Mouse (Mus musculus): ENCODE measurements around the gene Rrp12. TPM values are rescaled to one million over a fixed set of nuclear protein-coding genes. Genes with fewer than 3 reads are reported as not detected.
"Not testable (repeated sequence)": the region's sequence is repeated elsewhere in the genome, so short reads cannot be mapped to it uniquely, and the experiment has no call there.

Gene Rrp12
- polyA plus RNA-seq, 1 experiment from 2014 or later, result 7.9 TPM

DNA sequence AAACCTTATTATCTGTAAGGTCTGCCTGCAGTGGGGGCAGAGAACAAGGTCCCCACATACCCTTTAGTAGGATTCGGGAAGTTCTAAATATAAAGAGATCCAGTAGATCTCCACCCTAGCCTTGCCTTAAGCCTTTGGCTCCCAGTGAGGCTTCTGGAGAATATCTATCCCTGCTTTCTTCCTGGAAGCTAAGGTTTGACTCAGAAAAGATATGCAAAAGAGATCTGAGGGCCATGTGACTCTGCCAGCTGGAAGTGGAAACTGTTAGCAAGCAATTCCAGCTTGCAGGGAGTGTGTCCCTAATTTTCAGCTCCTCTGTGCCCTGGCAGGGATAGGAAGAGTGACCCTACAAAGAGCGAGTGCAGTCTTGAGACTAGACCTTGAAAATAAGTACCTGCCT is 23.7 kb downstream of the Rrp12 start:
- ATAC-seq (replicated peaks; ENCODE audit: low FRiP score, low read depth) (no peak), DNase-seq (ENCODE audit: low spot score) (no peak)
- no peaks in the 10 kb centered on the region for H3K27me3 ChIP-seq (ENCODE audit: insufficient read depth, low read length)
- no peak overlapping the region for H3K27ac ChIP-seq
- no peak overlapping the region for H3K9ac ChIP-seq (ENCODE audit: low read depth, low read length)
- H3K4me3 ChIP-seq (replicated peaks; ENCODE audit: low read depth, low read length), result no peak overlapping the region
- H3K36me3 ChIP-seq (ENCODE audit: insufficient read depth, low read length), result peaks cover 39% of the 10 kb centered on the region
- no peak overlapping the region for H3K4me2 ChIP-seq (ENCODE audit: low read length)
- no peak for TF ChIP-seq CTCF (IDR thresholded peaks at IDR 0.05; ENCODE audit: low read depth)
- H3K9me3 ChIP-seq (replicated peaks; ENCODE audit: low read length), result no peaks in the 10 kb centered on the region
- WGBS, result 95% methylated on average over 2 of the region's 2 CpGs
- no peaks in the 10 kb centered on the region for H3K4me1 ChIP-seq (replicated peaks; ENCODE audit: insufficient read depth, low read length)

DNA sequence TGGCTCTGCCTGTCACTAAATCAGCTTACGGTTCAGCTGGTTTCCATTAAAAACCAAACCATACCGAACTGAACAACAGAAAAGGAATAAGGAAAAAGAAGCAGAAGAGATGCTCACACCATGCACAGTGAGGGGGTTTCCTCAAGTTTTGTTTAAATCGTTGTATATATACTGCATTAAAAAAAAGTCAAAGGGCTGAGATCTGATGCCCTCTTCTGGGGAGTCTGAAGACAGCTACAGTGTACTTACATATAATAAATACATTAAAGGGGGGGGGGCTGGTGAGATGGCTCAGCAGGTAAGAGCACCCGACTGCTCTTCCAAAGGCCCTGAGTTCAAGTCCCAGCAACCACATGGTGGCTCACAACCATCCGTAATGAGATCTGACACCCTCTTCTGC is 26.0 kb downstream of the Rrp12 start:
- H3K4me3 ChIP-seq (replicated peaks; ENCODE audit: low read depth, low read length); ATAC-seq (replicated peaks; ENCODE audit: low FRiP score, low read depth); H3K4me1 ChIP-seq (replicated peaks; ENCODE audit: insufficient read depth, low read length); H3K9ac ChIP-seq (ENCODE audit: low read depth, low read length); H3K4me2 ChIP-seq (ENCODE audit: low read length); H3K9me3 ChIP-seq (replicated peaks; ENCODE audit: low read length); H3K27ac ChIP-seq; H3K27me3 ChIP-seq (ENCODE audit: insufficient read depth, low read length): not testable (repeated sequence)
- H3K36me3 ChIP-seq (ENCODE audit: insufficient read depth, low read length), result peaks cover 33% of the 10 kb centered on the region
- peak; percentile 12; the same call in 1 of the 2 replicates for TF ChIP-seq CTCF (IDR thresholded peaks at IDR 0.05; ENCODE audit: low read depth)
- WGBS, result 78% methylated on average over 5 of the region's 5 CpGs
- DNase-seq (ENCODE audit: low spot score), result peak; percentile 7

DNA sequence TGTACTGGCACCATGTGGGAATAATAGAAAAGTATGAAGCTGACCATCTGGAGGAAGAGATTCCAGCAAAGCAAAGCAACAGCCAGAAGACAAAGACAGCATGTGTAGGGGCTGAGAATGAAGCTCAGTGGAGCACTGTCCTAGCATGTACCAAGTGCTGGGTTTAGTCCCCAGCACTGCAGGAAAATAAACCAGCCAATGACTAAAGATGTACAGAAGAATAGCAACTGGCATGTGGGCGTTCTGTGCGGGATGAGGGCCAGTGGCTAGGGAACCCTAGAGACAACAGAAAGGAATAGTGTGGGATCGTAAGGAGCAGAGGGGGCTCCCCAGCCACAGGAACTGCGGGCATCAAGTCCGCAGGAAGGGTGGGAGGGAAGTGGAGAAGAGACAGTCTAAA is 26.7 kb downstream of the Rrp12 start:
- 95% methylated on average over 5 of the region's 5 CpGs for WGBS
- ATAC-seq (replicated peaks; ENCODE audit: low FRiP score, low read depth), result no peak
- H3K4me2 ChIP-seq (ENCODE audit: low read length), result no peak overlapping the region
- no peak overlapping the region for H3K4me3 ChIP-seq (replicated peaks; ENCODE audit: low read depth, low read length)
- H3K4me1 ChIP-seq (replicated peaks; ENCODE audit: insufficient read depth, low read length), result no peaks in the 10 kb centered on the region
- no peak overlapping the region for H3K27ac ChIP-seq
- H3K9me3 ChIP-seq (replicated peaks; ENCODE audit: low read length), result no peaks in the 10 kb centered on the region
- H3K27me3 ChIP-seq (ENCODE audit: insufficient read depth, low read length), result no peaks in the 10 kb centered on the region
- no peak for TF ChIP-seq CTCF (IDR thresholded peaks at IDR 0.05; ENCODE audit: low read depth)
- no peak overlapping the region for H3K9ac ChIP-seq (ENCODE audit: low read depth, low read length)
- no peak for DNase-seq (ENCODE audit: low spot score)
- H3K36me3 ChIP-seq (ENCODE audit: insufficient read depth, low read length), result peaks cover 28% of the 10 kb centered on the region

DNA sequence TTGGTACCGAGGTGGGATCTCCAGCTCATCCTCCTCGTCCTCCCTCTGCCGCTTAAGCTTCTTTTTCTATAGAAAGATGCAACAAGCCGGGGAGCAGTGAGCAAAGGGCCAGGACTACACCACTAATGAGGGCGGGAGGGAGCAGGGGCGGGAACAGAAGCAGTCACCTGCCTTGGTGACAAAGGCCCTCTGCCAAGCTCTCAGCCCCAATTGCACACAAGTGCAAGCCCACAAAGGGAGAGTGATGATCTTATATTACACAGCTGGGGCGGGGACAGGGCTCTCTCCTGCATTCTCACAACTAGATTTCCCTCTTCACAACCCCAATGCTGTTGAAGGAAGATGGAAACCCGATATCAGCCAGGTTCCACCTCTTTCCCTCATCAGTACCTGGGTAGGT is 29.3 kb downstream of the Rrp12 start:
- no peak overlapping the region for H3K27ac ChIP-seq
- no peak for ATAC-seq (replicated peaks; ENCODE audit: low FRiP score, low read depth)
- no peak overlapping the region for H3K4me2 ChIP-seq (ENCODE audit: low read length)
- peaks cover 28% of the 10 kb centered on the region for H3K36me3 ChIP-seq (ENCODE audit: insufficient read depth, low read length)
- TF ChIP-seq CTCF (IDR thresholded peaks at IDR 0.05; ENCODE audit: low read depth), result no peak
- H3K4me1 ChIP-seq (replicated peaks; ENCODE audit: insufficient read depth, low read length), result no peaks in the 10 kb centered on the region
- no peak for DNase-seq (ENCODE audit: low spot score)
- H3K27me3 ChIP-seq (ENCODE audit: insufficient read depth, low read length), result no peaks in the 10 kb centered on the region
- WGBS, result 82% methylated on average over 8 of the region's 8 CpGs
- H3K4me3 ChIP-seq (replicated peaks; ENCODE audit: low read depth, low read length), result no peak overlapping the region
- H3K9ac ChIP-seq (ENCODE audit: low read depth, low read length), result no peak overlapping the region
- no peaks in the 10 kb centered on the region for H3K9me3 ChIP-seq (replicated peaks; ENCODE audit: low read length)

DNA sequence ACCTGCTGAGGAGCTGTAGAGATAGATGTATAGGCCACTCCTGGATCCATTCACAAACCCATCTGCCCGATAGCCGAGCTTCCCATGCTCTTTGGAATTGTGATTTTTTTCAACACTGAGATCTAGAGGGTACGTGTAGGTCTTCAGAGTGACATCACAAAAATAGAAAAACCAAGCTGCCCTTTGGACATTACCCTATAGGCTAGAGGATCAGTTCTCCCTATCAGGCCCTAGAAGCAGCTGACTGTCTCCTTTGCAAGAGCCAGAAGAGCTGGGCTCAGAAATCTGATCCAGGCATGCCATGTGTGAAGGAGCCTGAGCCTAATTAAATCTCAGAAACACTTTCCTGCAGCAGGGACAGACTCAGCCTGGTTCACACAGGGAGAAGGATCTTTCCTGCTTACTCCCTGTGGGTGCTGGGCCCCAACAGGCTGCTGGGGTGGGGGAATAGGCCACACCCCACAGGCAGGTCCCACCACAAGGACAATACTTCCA is 38.1 kb downstream of the Rrp12 start:
- no peaks in the 10 kb centered on the region for H3K9me3 ChIP-seq (replicated peaks; ENCODE audit: low read length)
- H3K36me3 ChIP-seq (ENCODE audit: insufficient read depth, low read length), result 0 out of 2 replicates have a peak, but pooled peaks cover 3% of the 10 kb centered on the region
- TF ChIP-seq CTCF (IDR thresholded peaks at IDR 0.05; ENCODE audit: low read depth), result no peak
- H3K27me3 ChIP-seq (ENCODE audit: insufficient read depth, low read length), result no peaks in the 10 kb centered on the region
- no peak overlapping the region for H3K9ac ChIP-seq (ENCODE audit: low read depth, low read length)
- WGBS, result 72% methylated on average over 3 of the region's 3 CpGs
- no peak overlapping the region for H3K4me2 ChIP-seq (ENCODE audit: low read length)
- no peak overlapping the region for H3K27ac ChIP-seq
- DNase-seq (ENCODE audit: low spot score) (peak; percentile 41), ATAC-seq (replicated peaks; ENCODE audit: low FRiP score, low read depth) (no peak)
- H3K4me3 ChIP-seq (replicated peaks; ENCODE audit: low read depth, low read length), result no peak overlapping the region
- no peaks in the 10 kb centered on the region for H3K4me1 ChIP-seq (replicated peaks; ENCODE audit: insufficient read depth, low read length)

DNA sequence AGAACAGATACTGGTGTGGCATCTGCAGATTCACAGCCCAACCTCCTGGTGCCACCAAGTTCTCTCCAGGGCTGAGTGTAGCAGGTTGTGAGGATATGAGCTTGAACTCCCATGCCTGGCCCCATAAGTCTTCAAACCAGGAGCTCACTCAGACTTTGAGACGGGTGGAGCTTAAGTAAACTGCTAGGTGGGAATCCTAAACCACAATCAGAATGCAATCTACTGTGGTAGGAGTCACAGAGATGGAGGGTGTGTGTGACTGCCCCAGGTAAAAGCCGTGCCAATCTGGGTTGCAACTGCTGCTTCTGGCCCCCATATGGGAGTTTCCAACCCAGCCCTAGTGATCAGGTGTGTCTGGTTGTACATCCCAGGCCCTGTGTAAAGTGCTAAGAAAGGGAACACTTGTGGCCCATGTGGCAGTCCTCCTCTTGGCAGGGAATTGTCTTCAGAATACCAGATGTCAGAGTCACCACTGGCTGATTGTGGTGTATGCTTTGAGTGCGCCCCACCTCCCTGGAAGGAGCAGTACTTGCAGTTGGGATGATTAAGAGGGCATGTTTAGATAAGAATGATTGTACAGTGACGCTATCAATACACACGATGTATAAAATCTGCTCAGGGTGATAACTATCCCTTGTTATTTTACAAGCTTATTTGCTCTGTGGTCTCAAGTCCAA is 38.7 kb downstream of the Rrp12 start:
- no peak for DNase-seq (ENCODE audit: low spot score)
- no peak for ATAC-seq (replicated peaks; ENCODE audit: low FRiP score, low read depth)
- Histone ChIP-seq H3K27me3 (ENCODE audit: insufficient read depth, low read length) (no peaks in the 10 kb centered on the region), H3K36me3 (ENCODE audit: insufficient read depth, low read length) (no peaks in the 10 kb centered on the region), H3K4me3 (replicated peaks; ENCODE audit: low read depth, low read length) (no peak overlapping the region), H3K9me3 (replicated peaks; ENCODE audit: low read length) (no peaks in the 10 kb centered on the region), H3K4me2 (ENCODE audit: low read length) (no peak overlapping the region), H3K27ac (no peak overlapping the region), H3K4me1 (replicated peaks; ENCODE audit: insufficient read depth, low read length) (no peaks in the 10 kb centered on the region), H3K9ac (ENCODE audit: low read depth, low read length) (no peak overlapping the region)
- WGBS, result 71% methylated on average over 5 of the region's 5 CpGs
- no peak for TF ChIP-seq CTCF (IDR thresholded peaks at IDR 0.05; ENCODE audit: low read depth)

DNA sequence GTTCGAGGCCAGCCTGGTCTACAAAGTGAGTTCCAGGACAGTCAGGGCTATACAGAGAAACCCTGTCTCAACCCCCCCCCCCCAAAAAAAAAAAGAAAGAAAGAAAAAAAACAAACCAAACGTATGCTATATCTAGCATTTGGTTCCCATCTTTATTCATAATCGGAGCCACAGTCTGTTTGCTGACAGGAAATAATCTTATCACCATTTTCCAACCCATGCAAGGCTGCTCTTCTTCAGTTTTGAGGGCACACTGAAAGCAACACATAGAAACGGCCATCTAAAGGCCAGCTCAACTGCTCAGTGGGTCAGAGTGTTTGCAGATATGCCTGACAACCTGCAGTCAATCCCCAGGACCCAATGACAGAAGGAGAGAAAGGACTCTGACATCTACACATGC is 43.5 kb downstream of the Rrp12 start:
- no peak for TF ChIP-seq CTCF (IDR thresholded peaks at IDR 0.05; ENCODE audit: low read depth)
- Histone ChIP-seq H3K27me3 (ENCODE audit: insufficient read depth, low read length) (no peaks in the 10 kb centered on the region), H3K36me3 (ENCODE audit: insufficient read depth, low read length) (no peaks in the 10 kb centered on the region), H3K4me2 (ENCODE audit: low read length) (no peak overlapping the region), H3K27ac (no peak overlapping the region), H3K4me1 (replicated peaks; ENCODE audit: insufficient read depth, low read length) (peaks cover 15% of the 10 kb centered on the region), H3K9me3 (replicated peaks; ENCODE audit: low read length) (no peaks in the 10 kb centered on the region), H3K9ac (ENCODE audit: low read depth, low read length) (no peak overlapping the region), H3K4me3 (replicated peaks; ENCODE audit: low read depth, low read length) (no peak overlapping the region)
- no peak for ATAC-seq (replicated peaks; ENCODE audit: low FRiP score, low read depth)
- WGBS, result 88% methylated on average over 4 of the region's 4 CpGs
- no peak for DNase-seq (ENCODE audit: low spot score)
